Mouse (Mus musculus): Measurements from ENCODE around the gene Zfp704. TPM values are rescaled to one million over a fixed set of nuclear protein-coding genes. Genes with fewer than 3 reads are reported as not detected.
A peak's percentile ranks its signal among the peaks of the same experiment; 100 is the strongest.

Gene Zfp704
- polyA plus RNA-seq, 1 experiment from 2014 or later: 8.9 TPM

DNA sequence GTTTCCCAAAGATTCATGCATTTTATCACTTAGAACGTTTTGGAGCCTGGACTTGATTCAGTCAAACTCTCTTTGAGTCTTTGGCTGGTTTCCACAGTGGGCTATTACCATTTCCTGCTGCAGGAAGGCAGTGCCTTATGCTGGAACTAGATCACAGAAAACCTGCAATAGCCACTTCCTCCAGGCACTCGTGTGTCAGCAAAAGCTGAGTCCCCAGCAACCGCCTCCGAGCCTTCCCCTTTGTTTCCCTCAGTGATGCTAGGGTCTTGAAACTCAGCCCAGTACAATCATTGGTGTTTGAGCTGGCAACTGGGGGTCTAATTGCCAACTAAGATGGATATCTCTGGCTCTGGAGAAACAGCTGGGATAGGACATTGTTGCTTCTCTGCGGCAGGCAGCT is 207.0 kb downstream of the Zfp704 start:
- peaks cover 19% of the 10 kb centered on the region for H3K4me1 ChIP-seq (ENCODE audit: control insufficient read depth, insufficient read depth, low read length)
- no peaks in the 10 kb centered on the region for H3K36me3 ChIP-seq (ENCODE audit: control insufficient read depth, insufficient read depth, low read length)
- 25% methylated on average over 5 of the region's 5 CpGs for WGBS
- H3K9ac ChIP-seq (ENCODE audit: low read length): no peak overlapping the region
- no peaks in the 10 kb centered on the region for H3K27me3 ChIP-seq (replicated peaks; ENCODE audit: control insufficient read depth, insufficient read depth, low read length)
- peak; percentile 81 for DNase-seq (ENCODE audit: low spot score)
- ATAC-seq: no peak
- no peaks in the 10 kb centered on the region for H3K9me3 ChIP-seq (replicated peaks; ENCODE audit: control insufficient read depth, low read length)
- no peak overlapping the region for H3K27ac ChIP-seq (ENCODE audit: low read depth, low read length)
- H3K4me3 ChIP-seq (ENCODE audit: low read depth, low read length): no peak overlapping the region
- no peak overlapping the region for H3K4me2 ChIP-seq (ENCODE audit: low read length)

DNA sequence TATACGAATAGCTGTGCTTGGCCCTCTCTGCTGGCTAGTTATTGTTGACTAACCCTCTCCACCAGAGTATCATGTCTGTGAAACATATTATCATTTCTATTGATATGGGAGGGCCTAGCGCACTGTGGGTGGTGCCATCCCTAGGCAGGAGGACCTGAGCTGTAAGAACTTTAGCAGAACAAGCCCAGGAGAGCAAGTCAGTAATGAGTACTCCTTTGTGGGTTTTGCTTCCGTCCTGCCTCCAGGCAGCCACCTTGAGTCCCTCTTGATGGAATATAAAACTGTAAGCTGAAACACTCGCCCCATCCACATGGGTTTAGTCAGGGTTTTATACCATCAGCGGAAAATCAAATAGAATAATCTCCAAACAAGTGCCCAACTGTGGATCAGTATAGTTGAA is 207.5 kb downstream of the Zfp704 start:
- H3K4me2 ChIP-seq (ENCODE audit: low read length): no peak overlapping the region
- no peaks in the 10 kb centered on the region for H3K27me3 ChIP-seq (replicated peaks; ENCODE audit: control insufficient read depth, insufficient read depth, low read length)
- ATAC-seq (no peak), DNase-seq (ENCODE audit: low spot score) (no peak)
- H3K9me3 ChIP-seq (replicated peaks; ENCODE audit: control insufficient read depth, low read length): no peaks in the 10 kb centered on the region
- H3K9ac ChIP-seq (ENCODE audit: low read length): no peak overlapping the region
- no peak overlapping the region for H3K27ac ChIP-seq (ENCODE audit: low read depth, low read length)
- no peak overlapping the region for H3K4me3 ChIP-seq (ENCODE audit: low read depth, low read length)
- H3K36me3 ChIP-seq (ENCODE audit: control insufficient read depth, insufficient read depth, low read length): no peaks in the 10 kb centered on the region
- H3K4me1 ChIP-seq (ENCODE audit: control insufficient read depth, insufficient read depth, low read length): peaks cover 19% of the 10 kb centered on the region
- 85% methylated on average over 5 of the region's 5 CpGs for WGBS

DNA sequence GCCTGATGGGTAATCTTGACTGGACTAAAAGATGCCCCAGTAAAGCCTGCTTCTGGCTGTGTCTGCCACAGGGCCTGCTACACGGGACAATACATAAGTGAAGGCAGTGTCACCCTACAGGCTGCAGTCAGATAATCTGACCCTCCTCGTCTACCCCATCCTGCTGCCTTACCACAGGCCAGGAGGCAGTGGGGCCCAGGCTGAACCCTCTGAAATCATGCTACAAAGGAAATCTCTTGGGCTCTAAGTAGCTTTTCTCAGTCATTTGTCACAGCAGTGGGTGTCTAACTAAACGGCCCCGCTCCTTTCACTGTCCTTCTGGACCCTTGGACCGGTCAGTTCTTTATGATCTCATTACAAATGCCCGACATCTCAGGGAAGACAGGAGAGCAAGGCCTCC is 208.2 kb downstream of the Zfp704 start:
- H3K9me3 ChIP-seq (replicated peaks; ENCODE audit: control insufficient read depth, low read length): no peaks in the 10 kb centered on the region
- WGBS: 57% methylated on average over 6 of the region's 6 CpGs
- no peak overlapping the region for H3K9ac ChIP-seq (ENCODE audit: low read length)
- no peak overlapping the region for H3K27ac ChIP-seq (ENCODE audit: low read depth, low read length)
- H3K27me3 ChIP-seq (replicated peaks; ENCODE audit: control insufficient read depth, insufficient read depth, low read length): no peaks in the 10 kb centered on the region
- no peak overlapping the region for H3K4me3 ChIP-seq (ENCODE audit: low read depth, low read length)
- H3K4me2 ChIP-seq (ENCODE audit: low read length): no peak overlapping the region
- peaks cover 19% of the 10 kb centered on the region for H3K4me1 ChIP-seq (ENCODE audit: control insufficient read depth, insufficient read depth, low read length)
- DNase-seq (ENCODE audit: low spot score): no peak
- ATAC-seq: no peak
- no peaks in the 10 kb centered on the region for H3K36me3 ChIP-seq (ENCODE audit: control insufficient read depth, insufficient read depth, low read length)

DNA sequence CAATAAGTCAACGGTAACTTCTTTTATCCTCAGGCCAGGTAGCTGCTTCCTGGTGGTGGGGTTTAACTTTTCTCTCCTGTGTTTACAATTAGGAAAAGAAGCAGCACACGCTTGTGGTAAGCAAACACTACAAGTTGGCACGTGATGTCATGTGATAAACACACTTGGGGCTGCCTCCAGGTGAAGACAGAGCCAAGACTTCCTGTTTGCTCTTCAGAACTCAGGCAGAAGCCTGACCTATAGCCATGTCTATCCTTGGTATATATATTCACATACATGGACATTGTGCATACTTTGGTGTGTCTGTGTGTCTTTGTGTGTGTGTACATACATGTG is 209.0 kb downstream of the Zfp704 start:
- Histone ChIP-seq H3K27me3 (replicated peaks; ENCODE audit: control insufficient read depth, insufficient read depth, low read length) (no peaks in the 10 kb centered on the region), H3K4me3 (ENCODE audit: low read depth, low read length) (no peak overlapping the region), H3K4me2 (ENCODE audit: low read length) (no peak overlapping the region), H3K36me3 (ENCODE audit: control insufficient read depth, insufficient read depth, low read length) (no peaks in the 10 kb centered on the region), H3K27ac (ENCODE audit: low read depth, low read length) (no peak overlapping the region), H3K9me3 (replicated peaks; ENCODE audit: control insufficient read depth, low read length) (no peaks in the 10 kb centered on the region), H3K4me1 (ENCODE audit: control insufficient read depth, insufficient read depth, low read length) (peaks cover 19% of the 10 kb centered on the region), H3K9ac (ENCODE audit: low read length) (no peak overlapping the region)
- 33% methylated on average over 3 of the region's 3 CpGs for WGBS
- peak; percentile 54 for ATAC-seq
- no peak for DNase-seq (ENCODE audit: low spot score)

DNA sequence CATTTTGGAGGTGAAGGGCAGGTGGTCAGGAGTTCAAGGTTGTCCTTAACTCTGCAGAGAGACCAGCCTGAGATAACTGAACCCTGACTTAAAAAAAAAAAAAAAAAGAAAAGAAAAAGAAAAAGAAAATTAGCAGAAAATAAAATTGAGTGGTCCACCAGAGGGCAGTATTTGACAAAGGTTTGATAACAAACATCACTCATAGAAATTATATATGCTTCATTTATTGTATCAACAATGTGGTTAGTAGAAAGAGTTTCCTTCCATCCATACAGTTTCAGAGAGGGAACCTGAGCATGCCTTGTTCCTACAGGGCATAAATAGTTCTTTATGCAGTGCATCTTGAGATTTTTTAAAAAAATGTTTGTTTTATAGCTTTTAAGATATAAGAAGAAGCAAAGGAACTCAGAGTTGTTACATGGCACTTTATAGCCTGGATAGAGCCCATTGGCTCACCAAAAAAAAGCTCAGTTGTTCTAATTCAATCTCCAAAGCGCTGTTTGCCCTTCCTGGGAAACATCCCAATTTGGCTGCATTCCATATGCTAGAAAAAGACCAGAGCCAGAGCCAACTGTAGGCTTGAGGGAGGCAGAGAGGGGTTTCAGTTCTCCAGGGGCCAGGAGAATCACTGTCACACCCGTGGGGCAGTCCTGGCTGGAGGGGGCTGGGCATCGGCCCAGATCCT is 209.5 kb downstream of the Zfp704 start:
- WGBS: 29% methylated on average over 3 of the region's 3 CpGs
- H3K4me2 ChIP-seq (ENCODE audit: low read length): no peak overlapping the region
- no peak overlapping the region for H3K4me3 ChIP-seq (ENCODE audit: low read depth, low read length)
- H3K4me1 ChIP-seq (ENCODE audit: control insufficient read depth, insufficient read depth, low read length): peaks cover 19% of the 10 kb centered on the region
- ATAC-seq (peak; percentile 72), DNase-seq (ENCODE audit: low spot score) (peak; percentile 88)
- H3K36me3 ChIP-seq (ENCODE audit: control insufficient read depth, insufficient read depth, low read length): no peaks in the 10 kb centered on the region
- H3K27me3 ChIP-seq (replicated peaks; ENCODE audit: control insufficient read depth, insufficient read depth, low read length): no peaks in the 10 kb centered on the region
- H3K9ac ChIP-seq (ENCODE audit: low read length): no peak overlapping the region
- H3K9me3 ChIP-seq (replicated peaks; ENCODE audit: control insufficient read depth, low read length): no peaks in the 10 kb centered on the region
- H3K27ac ChIP-seq (ENCODE audit: low read depth, low read length): no peak overlapping the region

DNA sequence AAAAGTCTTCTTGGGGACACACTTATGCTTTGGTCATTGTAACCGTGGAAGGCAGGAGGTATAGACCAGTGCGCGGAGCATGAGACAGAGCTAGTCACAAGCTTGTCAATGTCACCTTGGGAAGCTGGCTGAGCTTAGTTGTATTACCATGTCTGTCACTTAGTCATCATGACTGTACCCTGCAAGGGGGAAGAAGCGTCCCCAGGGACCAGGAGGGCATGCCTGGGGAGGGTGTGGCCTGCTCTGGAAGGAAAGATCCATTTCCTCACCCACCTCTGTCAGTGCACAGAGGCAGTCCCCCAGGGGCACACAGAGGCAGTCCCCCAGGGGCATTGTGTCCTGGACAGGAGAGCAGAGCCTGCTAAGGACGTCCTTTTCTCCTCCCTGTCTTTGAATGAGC is 211.6 kb downstream of the Zfp704 start:
- Histone ChIP-seq H3K9me3 (replicated peaks; ENCODE audit: control insufficient read depth, low read length) (no peaks in the 10 kb centered on the region), H3K9ac (ENCODE audit: low read length) (no peak overlapping the region), H3K36me3 (ENCODE audit: control insufficient read depth, insufficient read depth, low read length) (no peaks in the 10 kb centered on the region), H3K4me2 (ENCODE audit: low read length) (no peak overlapping the region), H3K4me1 (ENCODE audit: control insufficient read depth, insufficient read depth, low read length) (peaks cover 17% of the 10 kb centered on the region), H3K27ac (ENCODE audit: low read depth, low read length) (no peak overlapping the region), H3K27me3 (replicated peaks; ENCODE audit: control insufficient read depth, insufficient read depth, low read length) (no peaks in the 10 kb centered on the region), H3K4me3 (ENCODE audit: low read depth, low read length) (no peak overlapping the region)
- 68% methylated on average over 5 of the region's 5 CpGs for WGBS
- DNase-seq (ENCODE audit: low spot score): no peak
- ATAC-seq: no peak

All from forebrain, embryonic 14.5 days (tissue).